Mouse (Mus musculus) CH12.LX (cell line): ENCODE results near the gene Adam1b. TPM values are rescaled to one million over a fixed set of nuclear protein-coding genes. Genes with fewer than 3 reads are reported as not detected.

ENCODE experiments used
- DNase-seq: peaks from one replicate; pipeline ENCODE4 v3.0.0-alpha.2; 2013; ENCODE audit errors: extremely low read depth
- H3K27ac ChIP-seq: 2 replicates; pipeline ENCODE4 v1.5.1; 2012; ENCODE audit warnings: low read depth, mild to moderate bottlenecking, control low read depth, moderate library complexity; ENCODE audit not compliant: insufficient read depth
- H3K27me3 ChIP-seq: replicated peaks from 2 replicates; pipeline ENCODE3; 2012; ENCODE audit warnings: inconsistent platforms
- H3K36me3 ChIP-seq, 2 experiments: replicated peaks in 1 of 2; 2 replicates each; pipeline versions ENCODE3 to v1.6.1; 2012; ENCODE audit warnings: inconsistent platforms in 1 of 2, low read length in 1 of 2, mild to moderate bottlenecking in 1 of 2, mixed read lengths in 1 of 2, moderate library complexity in 1 of 2; ENCODE audit not compliant: control insufficient read depth in 1 of 2, insufficient read depth in 1 of 2
- H3K4me1 ChIP-seq, 2 experiments: 2 replicates each; pipeline ENCODE4 v1.6.1; 2012; ENCODE audit warnings: inconsistent platforms in 1 of 2, moderate library complexity in 1 of 2; ENCODE audit not compliant: insufficient read depth in 2 of 2, control insufficient read depth in 1 of 2
- H3K4me2 ChIP-seq: 2 replicates; pipeline ENCODE4 v1.6.1; 2012; ENCODE audit warnings: low read depth, mild to moderate bottlenecking, control low read depth; ENCODE audit not compliant: poor library complexity, insufficient read depth, severe bottlenecking
- H3K4me3 ChIP-seq, 3 experiments: fragments of 150-350 bp in 1 of 3; sonication (generic) in 1 of 3; replicated peaks in 1 of 3; 2 replicates each; pipeline versions ENCODE3 to v1.5.1; 2011 to 2012; ENCODE audit warnings: low read depth in 2 of 3, low read length in 2 of 3, mild to moderate bottlenecking in 2 of 3, moderate library complexity in 2 of 3, control low read depth in 1 of 3, improper control_type of control experiment in 1 of 3, inconsistent platforms in 1 of 3, mixed read lengths in 1 of 3; ENCODE audit not compliant: poor library complexity in 1 of 3
- H3K79me2 ChIP-seq: replicated peaks from 2 replicates; pipeline ENCODE4 v1.6.1; 2012; ENCODE audit warnings: mild to moderate bottlenecking, moderate library complexity; ENCODE audit not compliant: control insufficient read depth, poor library complexity, insufficient read depth, severe bottlenecking; ENCODE audit errors: extremely low read depth
- H3K9ac ChIP-seq: 2 replicates; pipeline ENCODE4 v1.6.1; 2012; ENCODE audit warnings: low read depth, mild to moderate bottlenecking, control low read depth, moderate library complexity; ENCODE audit not compliant: insufficient read depth
- H3K9me3 ChIP-seq: replicated peaks from 2 replicates; pipeline ENCODE3; 2012; ENCODE audit warnings: low read length, inconsistent platforms, mixed read lengths
- BHLHE40 ChIP-seq: IDR thresholded peaks from 2 replicates; pipeline ENCODE4 v1.6.1; 2011; ENCODE audit warnings: mild to moderate bottlenecking, low read depth, low read length, improper control_type of control experiment
- CHD1 ChIP-seq: IDR thresholded peaks from 2 replicates; pipeline ENCODE4 v1.6.1; 2012; ENCODE audit warnings: low read depth, low read length, improper control_type of control experiment, inconsistent platforms
- CHD2 ChIP-seq: IDR thresholded peaks from 2 replicates; pipeline ENCODE4 v1.6.1; 2011; ENCODE audit warnings: low read length, improper control_type of control experiment
- CTCF ChIP-seq, 2 experiments: IDR thresholded peaks in 1 of 2; conservative IDR thresholded peaks in 1 of 2; 2 replicates each; pipeline ENCODE4 v1.5.1; 2011 to 2012; ENCODE audit warnings: low read depth in 2 of 2, low read length in 2 of 2, improper control_type of control experiment in 1 of 2, inconsistent platforms in 1 of 2, mild to moderate bottlenecking in 1 of 2, moderate library complexity in 1 of 2
- EP300 ChIP-seq: IDR thresholded peaks from 2 replicates; pipeline ENCODE4 v1.6.1; 2011; ENCODE audit warnings: low read length, improper control_type of control experiment
- ETS1 ChIP-seq: conservative IDR thresholded peaks from 2 replicates; pipeline ENCODE4 v1.6.1; 2012; ENCODE audit warnings: low read depth, mild to moderate bottlenecking, inconsistent platforms, low read length, improper control_type of control experiment, moderate library complexity
- GABPA ChIP-seq: IDR thresholded peaks from 2 replicates; pipeline ENCODE4 v1.6.1; 2012; ENCODE audit warnings: low read depth, low read length, improper control_type of control experiment, inconsistent platforms; ENCODE audit not compliant: insufficient replicate concordance
- HCFC1 ChIP-seq: IDR thresholded peaks from 2 replicates; pipeline ENCODE4 v1.6.1; 2012; ENCODE audit warnings: low read depth, mild to moderate bottlenecking, inconsistent platforms, low read length, improper control_type of control experiment
- IRF4 ChIP-seq: IDR thresholded peaks from 2 replicates; pipeline ENCODE4 v1.6.1; 2014; ENCODE audit warnings: low read depth, mild to moderate bottlenecking, inconsistent platforms, low read length, improper control_type of control experiment
- JUN ChIP-seq: IDR thresholded peaks from 2 replicates; pipeline ENCODE4 v1.6.1; 2011; ENCODE audit warnings: low read depth, mild to moderate bottlenecking, low read length, improper control_type of control experiment, moderate library complexity; ENCODE audit not compliant: insufficient read depth
- JUND ChIP-seq: conservative IDR thresholded peaks from 2 replicates; pipeline ENCODE4 v1.6.1; 2011; ENCODE audit warnings: low read depth, low read length, improper control_type of control experiment
- MAFK ChIP-seq: IDR thresholded peaks from 2 replicates; pipeline ENCODE4 v1.6.1; 2011; ENCODE audit warnings: low read length, improper control_type of control experiment; ENCODE audit not compliant: insufficient replicate concordance
- MAX ChIP-seq: IDR thresholded peaks from 2 replicates; pipeline ENCODE4 v1.6.1; 2011; ENCODE audit warnings: low read length, improper control_type of control experiment
- MXI1 ChIP-seq: IDR thresholded peaks from 2 replicates; pipeline ENCODE4 v1.6.1; 2011; ENCODE audit warnings: mild to moderate bottlenecking, low read depth, low read length, improper control_type of control experiment
- MYC ChIP-seq: IDR thresholded peaks from 2 replicates; pipeline ENCODE4 v1.6.1; 2011; ENCODE audit warnings: low read depth, mild to moderate bottlenecking, improper control_type of control experiment, low read length
- NRF1 ChIP-seq: IDR thresholded peaks from 2 replicates; pipeline ENCODE4 v1.6.1; 2014; ENCODE audit warnings: low read depth, mild to moderate bottlenecking, inconsistent platforms, low read length, improper control_type of control experiment, moderate library complexity
- POLR2A ChIP-seq: IDR thresholded peaks from 2 replicates; pipeline ENCODE4 v1.6.1; 2011; ENCODE audit warnings: low read depth, mild to moderate bottlenecking, improper control_type of control experiment, low read length
- RCOR1 ChIP-seq: conservative IDR thresholded peaks from 2 replicates; pipeline ENCODE4 v1.6.1; 2012; ENCODE audit warnings: low read depth, mild to moderate bottlenecking, inconsistent platforms, low read length, improper control_type of control experiment
- TCF12 ChIP-seq: IDR thresholded peaks from 2 replicates; pipeline ENCODE4 v1.6.1; 2014; ENCODE audit warnings: low read depth, mild to moderate bottlenecking, inconsistent platforms, low read length, improper control_type of control experiment
- USF1 ChIP-seq: IDR thresholded peaks from 2 replicates; pipeline ENCODE4 v1.6.1; 2014; ENCODE audit warnings: low read depth, mild to moderate bottlenecking, inconsistent platforms, low read length, improper control_type of control experiment
- USF2 ChIP-seq: conservative IDR thresholded peaks from 2 replicates; pipeline ENCODE4 v1.6.1; 2011; ENCODE audit warnings: low read depth, low read length, improper control_type of control experiment
- dilution Hi-C: fragments of 300-500 bp; cut with MboI; formaldehyde crosslinking; loops from 2 replicates; pipeline ENCODE4 v1.14.3; 2020; ENCODE audit warnings: low sequenced_read_pairs; ENCODE audit not compliant: extremely low pct_unique_long_range_greater_than_20kb, extremely low pct_ligation_motif_present
- in situ Hi-C: fragments of 300-500 bp; cut with MboI; formaldehyde crosslinking; loops from 3 replicates; pipeline ENCODE4 v1.14.3; 2019; ENCODE audit warnings: low sequenced_read_pairs, low pct_ligation_motif_present, low pct_unique_long_range_greater_than_20kb, mixed read lengths
- polyA plus RNA-seq: library from polyadenylated mRNA; unstranded; fragments of >175 nt; gene quantifications from 2 replicates; pipeline ENCODE4 v1.2.1, GENCODE M21; 2012; ENCODE audit warnings: low read depth; ENCODE audit not compliant: insufficient read length
- total RNA-seq, 2 experiments: library from RNA; depleted of rRNA; stranded (reverse); fragments of 300-350 nt in 1 of 2; fragments of >200 nt in 1 of 2; gene quantifications; 2 replicates each; pipeline ENCODE4 v1.2.3; 2012 to 2014

Adam1b gene
- total and polyA plus RNA-seq, 3 experiments = 0.04 TPM; not detected in 2

- TF ChIP-seq JUN (no peak), CHD2 (no peak), MYC (peak; percentile 65; the same call in 1 of the 2 replicates), USF2 (no peak), MAFK (no peak), JUND (no peak), GABPA (peak; percentile 80; the same call in 1 of the 2 replicates), USF1 (no peak), HCFC1 (peak; percentile 97)
These were observed 42.7 kb upstream of the Adam1b start, which contains the start of gene Mapkapk5 (continued) for GRCm38 (mm10) chr5:121545793-121546529.

- TF ChIP-seq MYC = no peak
- TF ChIP-seq USF2 = no peak
- TF ChIP-seq IRF4 = no peak
- TF ChIP-seq USF1 = no peak
- no peak for TF ChIP-seq CTCF (conservative IDR thresholded peaks at IDR 0.05 in 1 of 2, IDR thresholded peaks at IDR 0.05 in 1 of 2; ENCODE audit: low read depth in 2 of 2, low read length in 2 of 2)
- no peak for TF ChIP-seq NRF1
- TF ChIP-seq MXI1 = no peak
- TF ChIP-seq EP300 = no peak
- no peak for TF ChIP-seq CHD1
- no peak for TF ChIP-seq RCOR1
- no peak for TF ChIP-seq POLR2A
- TF ChIP-seq MAX = no peak
- TF ChIP-seq CHD2 = no peak
- no peak for TF ChIP-seq ETS1
- TF ChIP-seq TCF12 = no peak
- TF ChIP-seq BHLHE40 = no peak
- peaks cover 41% of the 10 kb centered on the region for H3K79me2 ChIP-seq
- no peaks in the 10 kb centered on the region for H3K27me3 ChIP-seq
- no peaks in the 10 kb centered on the region for H3K9me3 ChIP-seq
- peak within 1 kb of the TSS; percentile 93 for H3K9ac ChIP-seq
- peaks cover 0 to 25% of the 10 kb centered on the region in 2 experiments for H3K36me3 ChIP-seq
- no peak for DNase-seq
- peaks cover 0 to 36% of the 10 kb centered on the region in 2 experiments; a peak in 2 of 4 replicates for H3K4me1 ChIP-seq
- in situ Hi-C loops = no loop called here
- dilution Hi-C loops = no loop called here
- peak within 1 kb of the TSS; percentile 76 to 100 (median 96) for H3K4me3 ChIP-seq
- peak within 1 kb of the TSS; percentile 87 for H3K4me2 ChIP-seq
- peak within 1 kb of the TSS; percentile 2; the same call in 1 of the 2 replicates for H3K27ac ChIP-seq
These were observed 41.9 kb upstream of the Adam1b start, which contains the start of the genes Adam1a and Gm42878 for GRCm38 (mm10) chr5:121544910-121545792. Gene Adam1a, minus strand, starts transcription at chr5:121545482. Gene Gm42878, minus strand, starts transcription at chr5:121545482.
